Mouse (Mus musculus) cerebellum, adult 2 months (tissue): ENCODE data around the gene Mlip. TPM values are rescaled to one million over a fixed set of nuclear protein-coding genes. Genes with fewer than 3 reads are reported as not detected.

Source experiments
- DNase-seq, 2 experiments: peaks; one replicate each; pipeline ENCODE4 v3.0.0; 2021
- H3K27ac ChIP-seq: fragments of 200-500 bp; 2 replicates; pipeline ENCODE4 v1.5.1; 2012; ENCODE audit warnings: low read length, control low read depth, inconsistent platforms; ENCODE audit not compliant: insufficient read depth
- H3K27me3 ChIP-seq: fragments of 200-500 bp; 2 replicates; pipeline ENCODE4 v1.6.1; 2012; ENCODE audit warnings: inconsistent platforms, mild to moderate bottlenecking, low read length, moderate library complexity; ENCODE audit not compliant: control insufficient read depth, insufficient read depth
- H3K4me1 ChIP-seq: fragments of 200-500 bp; 2 replicates; pipeline ENCODE4 v1.6.1; 2011; ENCODE audit warnings: low read length; ENCODE audit not compliant: control insufficient read depth, insufficient read depth
- H3K4me3 ChIP-seq: fragments of 200-500 bp; replicated peaks from 2 replicates; pipeline ENCODE3; 2011; ENCODE audit warnings: mild to moderate bottlenecking, low read depth, low read length, control low read depth; ENCODE audit not compliant: insufficient read depth
- CTCF ChIP-seq: fragments of 200-500 bp; IDR thresholded peaks from 2 replicates; pipeline ENCODE4 v1.5.1; 2011; ENCODE audit warnings: low read depth, mild to moderate bottlenecking, control low read depth, low read length, moderate library complexity, borderline replicate concordance; ENCODE audit not compliant: insufficient read depth
- POLR2A ChIP-seq: fragments of 200-500 bp; IDR thresholded peaks from 2 replicates; pipeline ENCODE4 v1.6.1; 2011; ENCODE audit warnings: low read length, control low read depth, borderline replicate concordance; ENCODE audit not compliant: insufficient read depth
- WGBS: fragments of 180-500 bp; shearing (Covaris S2); methylation state at CpG from one replicate; pipeline ENCODE4 v1.1.7; 2018; 5-methylcytosine and 5-hydroxymethylcytosine counted together
- polyA plus RNA-seq: library from polyadenylated mRNA; depleted of rRNA; stranded (reverse); fragments of >200 nt; gene quantifications from 2 replicates; pipeline ENCODE4 v1.2.3, GENCODE M21; 2012

Gene Mlip
- polyA plus RNA-seq, 1 experiment = 4.6 TPM

GRCm38 (mm10) chr9:77344318-77344717 lies 8.5 kb downstream of the Mlip start:
- H3K27me3 ChIP-seq = no peaks in the 10 kb centered on the region
- TF ChIP-seq CTCF (no peak), POLR2A (no peak)
- H3K4me3 ChIP-seq = no peak overlapping the region
- H3K4me1 ChIP-seq = no peaks in the 10 kb centered on the region
- 55% methylated on average over 7 of the region's 7 CpGs for WGBS
- H3K27ac ChIP-seq = no peak overlapping the region
- DNase-seq = no peak

GRCm38 (mm10) chr9:77340159-77340862 lies 12.5 kb downstream of the Mlip start:
- WGBS = 4% methylated on average over 18 of the region's 18 CpGs
- peak overlapping the region; percentile 51 for H3K4me3 ChIP-seq
- DNase-seq = peak; percentile 15 to 24
- TF ChIP-seq POLR2A (no peak), CTCF (no peak)
- H3K27ac ChIP-seq = no peak overlapping the region; the same call in 1 of the 2 replicates
- H3K27me3 ChIP-seq = no peaks in the 10 kb centered on the region
- H3K4me1 ChIP-seq = no peaks in the 10 kb centered on the region

GRCm38 (mm10) chr9:77339571-77340148 lies 13.1 kb downstream of the Mlip start:
- no peaks in the 10 kb centered on the region for H3K27me3 ChIP-seq
- no peak overlapping the region for H3K27ac ChIP-seq
- H3K4me1 ChIP-seq = no peaks in the 10 kb centered on the region
- TF ChIP-seq CTCF = no peak
- TF ChIP-seq POLR2A = no peak
- DNase-seq = no peak
- H3K4me3 ChIP-seq = peak overlapping the region; percentile 51
- WGBS = 27% methylated on average over 7 of the region's 7 CpGs

DNA sequence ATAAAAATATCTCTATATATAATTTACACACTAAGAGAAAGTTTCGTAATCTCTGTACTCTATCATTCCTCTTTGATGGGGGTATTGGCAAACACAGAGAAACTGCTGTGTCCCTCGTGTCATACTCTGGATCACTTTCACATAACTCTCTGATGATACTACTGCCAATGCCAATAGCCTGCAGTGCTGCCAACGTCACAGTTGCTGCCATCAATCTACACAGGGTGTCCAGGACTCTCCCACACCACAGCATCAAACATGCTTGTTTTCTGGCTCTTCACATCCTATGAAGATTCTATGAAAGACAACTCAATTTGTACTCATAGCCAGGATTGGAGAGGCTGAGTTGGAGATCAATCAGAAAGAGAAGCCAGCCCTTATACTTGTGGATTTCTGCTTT lies 17.4 kb downstream of the Mlip start:
- Histone ChIP-seq H3K27ac (no peak overlapping the region), H3K4me3 (no peak overlapping the region), H3K27me3 (no peaks in the 10 kb centered on the region), H3K4me1 (no peaks in the 10 kb centered on the region)
- DNase-seq = no peak
- TF ChIP-seq CTCF (no peak), POLR2A (no peak)
- 26% methylated on average over 3 of the region's 3 CpGs for WGBS

DNA sequence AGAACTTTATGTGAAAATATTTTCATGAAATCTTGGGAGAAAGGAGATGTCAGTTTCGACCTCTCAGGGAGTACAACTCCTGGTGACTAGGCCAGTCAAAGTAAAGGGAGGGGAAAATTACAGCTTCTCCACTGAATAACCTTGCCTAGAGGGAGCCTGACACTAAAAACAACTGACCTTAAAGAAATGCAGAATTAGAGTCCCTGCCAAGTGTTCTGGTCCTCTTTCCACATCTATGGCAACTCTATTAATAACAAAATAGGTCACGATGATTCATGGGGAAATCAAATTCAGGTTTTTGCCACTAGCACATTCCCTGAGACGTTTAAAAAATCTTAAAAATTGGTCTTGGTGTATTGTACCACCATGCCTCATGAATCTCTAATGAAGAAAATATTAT lies 34.4 kb downstream of the Mlip start:
- Histone ChIP-seq H3K4me1 (no peaks in the 10 kb centered on the region), H3K27ac (no peak overlapping the region), H3K27me3 (no peaks in the 10 kb centered on the region), H3K4me3 (no peak overlapping the region)
- WGBS = 38% methylated on average over 3 of the region's 3 CpGs
- TF ChIP-seq POLR2A (no peak), CTCF (no peak)
- DNase-seq = peak in 1 of 2 experiments; percentile 45

DNA sequence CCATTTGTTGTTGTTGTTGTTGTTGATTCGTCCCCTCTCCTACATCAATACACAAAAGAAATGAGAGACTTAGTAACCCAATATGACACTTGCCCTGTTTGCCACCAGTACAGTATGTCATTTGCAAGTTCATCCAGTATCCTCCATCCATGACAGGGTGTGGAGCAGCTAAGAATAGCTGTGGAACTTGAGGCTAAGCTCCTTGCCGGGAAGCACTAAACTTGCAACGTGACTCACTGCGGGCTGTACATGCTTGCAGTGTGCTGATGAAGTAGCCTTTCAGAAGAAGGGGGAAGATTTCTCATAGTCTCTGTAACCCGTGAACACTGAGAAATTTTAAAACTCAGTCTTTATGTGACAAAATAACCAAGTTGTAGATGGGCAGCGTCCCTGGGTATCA lies 42.2 kb downstream of the Mlip start:
- Histone ChIP-seq H3K4me3 (no peak overlapping the region), H3K4me1 (no peaks in the 10 kb centered on the region), H3K27ac (no peak overlapping the region), H3K27me3 (no peaks in the 10 kb centered on the region)
- DNase-seq = no peak
- 86% methylated on average over 6 of the region's 6 CpGs for WGBS
- no peak for TF ChIP-seq CTCF
- TF ChIP-seq POLR2A = no peak

DNA sequence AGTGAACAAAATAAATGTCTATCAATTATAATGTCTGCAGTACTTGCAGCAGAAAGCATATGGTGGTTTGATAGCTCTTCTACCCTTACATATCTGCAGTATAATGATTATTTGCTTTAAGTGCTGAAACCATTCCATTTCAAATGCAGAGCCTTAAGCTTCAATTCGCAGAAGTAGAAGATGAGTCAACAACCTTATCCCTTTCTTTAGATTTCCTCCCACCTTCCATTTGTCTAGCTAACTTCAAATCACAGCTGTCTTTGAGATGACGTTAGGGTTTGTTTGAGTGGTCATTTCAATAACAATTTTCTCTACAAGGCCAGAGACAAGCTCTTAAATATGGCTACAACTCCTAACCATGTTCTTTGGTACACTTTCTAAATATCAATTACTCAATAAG lies 47.4 kb downstream of the Mlip start:
- Histone ChIP-seq H3K4me3 (no peak overlapping the region), H3K27ac (no peak overlapping the region), H3K27me3 (no peaks in the 10 kb centered on the region), H3K4me1 (no peaks in the 10 kb centered on the region)
- WGBS = 98% methylated on average over 2 of the region's 2 CpGs
- no peak for DNase-seq
- TF ChIP-seq CTCF (no peak), POLR2A (no peak)

DNA sequence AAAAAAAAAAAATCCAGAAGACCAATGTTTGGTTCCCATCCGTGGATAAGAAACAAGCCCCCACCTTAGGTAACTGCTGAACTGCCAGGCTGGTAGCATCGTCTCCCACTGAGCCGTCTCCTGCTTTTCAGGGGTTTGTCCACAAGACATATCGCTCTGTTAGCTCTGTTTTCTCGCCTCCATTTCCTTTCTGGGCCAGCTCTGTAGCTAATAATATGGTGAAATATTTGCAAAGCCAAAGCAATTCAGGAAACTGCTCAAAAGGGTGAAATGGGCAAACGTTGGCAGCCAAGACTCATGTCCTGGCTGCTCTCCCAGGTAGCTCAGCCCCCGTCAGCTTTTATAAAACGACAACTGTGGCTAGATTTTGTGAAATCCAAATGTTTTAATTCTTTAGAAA lies 50.4 kb downstream of the Mlip start:
- Histone ChIP-seq H3K4me3 (no peak overlapping the region), H3K27ac (no peak overlapping the region), H3K27me3 (no peaks in the 10 kb centered on the region), H3K4me1 (no peaks in the 10 kb centered on the region)
- TF ChIP-seq POLR2A = no peak
- no peak for TF ChIP-seq CTCF
- WGBS = 7% methylated on average over 8 of the region's 8 CpGs
- DNase-seq = no peak

DNA sequence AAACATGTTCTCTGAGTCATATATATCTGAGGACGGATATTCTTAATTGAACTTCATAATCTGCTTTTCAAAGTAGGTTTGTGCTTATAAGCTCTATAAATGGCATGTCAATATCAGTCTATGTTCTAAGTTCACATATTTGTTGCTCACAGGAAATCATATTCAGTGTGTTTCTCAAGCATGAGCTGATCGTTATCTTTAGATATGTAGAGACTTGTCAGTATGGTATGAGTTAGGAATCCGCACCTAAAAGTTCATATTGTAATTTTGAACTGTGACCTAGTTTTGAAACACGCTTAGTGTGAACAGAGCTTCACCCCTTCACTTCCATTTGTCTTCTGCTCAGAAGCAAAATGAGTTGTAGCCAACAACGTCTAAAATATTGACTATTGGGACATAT lies 64.8 kb downstream of the Mlip start:
- no peak for DNase-seq
- no peaks in the 10 kb centered on the region for H3K4me1 ChIP-seq
- H3K27ac ChIP-seq = no peak overlapping the region
- no peaks in the 10 kb centered on the region for H3K27me3 ChIP-seq
- no peak overlapping the region for H3K4me3 ChIP-seq
- 95% methylated on average over 5 of the region's 5 CpGs for WGBS
- TF ChIP-seq POLR2A (no peak), CTCF (no peak)
